Mouse (Mus musculus) thymus, adult 2 months (tissue): Measurements from ENCODE around the gene Zfhx3. TPM values are rescaled to one million over a fixed set of nuclear protein-coding genes. Genes with fewer than 3 reads are reported as not detected.

Experiments
- DNase-seq: peaks from one replicate; pipeline ENCODE4 v3.0.0; 2021
- H3K27ac ChIP-seq: fragments of 200-500 bp; 2 replicates; pipeline ENCODE4 v1.5.1; 2012; ENCODE audit warnings: low read length, control low read depth; ENCODE audit not compliant: control insufficient read depth, insufficient read depth
- H3K27me3 ChIP-seq: fragments of 200-500 bp; 2 replicates; pipeline ENCODE4 v1.6.1; 2012; ENCODE audit warnings: mild to moderate bottlenecking, low read length, moderate library complexity, mixed read lengths; ENCODE audit not compliant: control insufficient read depth, insufficient read depth
- H3K36me3 ChIP-seq: fragments of 200-500 bp; 2 replicates; pipeline ENCODE4 v1.6.1; 2012; ENCODE audit warnings: mild to moderate bottlenecking, low read length, moderate library complexity; ENCODE audit not compliant: control insufficient read depth, insufficient read depth
- H3K4me1 ChIP-seq: fragments of 200-500 bp; replicated peaks from 2 replicates; pipeline ENCODE4 v1.6.1; 2012; ENCODE audit warnings: low read length; ENCODE audit not compliant: control insufficient read depth, insufficient read depth
- H3K4me3 ChIP-seq: fragments of 200-500 bp; 2 replicates; pipeline ENCODE4 v1.5.1; 2012; ENCODE audit warnings: mild to moderate bottlenecking, low read length, control low read depth, moderate library complexity; ENCODE audit not compliant: control insufficient read depth, insufficient read depth
- CTCF ChIP-seq: fragments of 200-500 bp; IDR thresholded peaks from 2 replicates; pipeline ENCODE4 v1.5.1; 2012; ENCODE audit warnings: mild to moderate bottlenecking, control low read depth, low read length, moderate library complexity, borderline replicate concordance; ENCODE audit not compliant: control insufficient read depth, poor library complexity, insufficient read depth; ENCODE audit errors: extremely low read depth
- POLR2A ChIP-seq: fragments of 200-500 bp; IDR thresholded peaks from 2 replicates; pipeline ENCODE4 v1.6.1; 2012; ENCODE audit warnings: mild to moderate bottlenecking, low read length, control low read depth, moderate library complexity; ENCODE audit not compliant: control insufficient read depth, poor library complexity, insufficient read depth; ENCODE audit errors: extremely low read depth
- WGBS: fragments of 180-500 bp; shearing (Covaris S2); methylation state at CpG from one replicate; pipeline ENCODE4 v1.1.7; 2018; 5-methylcytosine and 5-hydroxymethylcytosine counted together
- polyA plus RNA-seq: library from polyadenylated mRNA; depleted of rRNA; stranded (reverse); fragments of >200 nt; gene quantifications from 2 replicates; pipeline ENCODE4 v1.2.3, GENCODE M21; 2012

Gene Zfhx3
- polyA plus RNA-seq, 1 experiment = 1.1 TPM

DNA sequence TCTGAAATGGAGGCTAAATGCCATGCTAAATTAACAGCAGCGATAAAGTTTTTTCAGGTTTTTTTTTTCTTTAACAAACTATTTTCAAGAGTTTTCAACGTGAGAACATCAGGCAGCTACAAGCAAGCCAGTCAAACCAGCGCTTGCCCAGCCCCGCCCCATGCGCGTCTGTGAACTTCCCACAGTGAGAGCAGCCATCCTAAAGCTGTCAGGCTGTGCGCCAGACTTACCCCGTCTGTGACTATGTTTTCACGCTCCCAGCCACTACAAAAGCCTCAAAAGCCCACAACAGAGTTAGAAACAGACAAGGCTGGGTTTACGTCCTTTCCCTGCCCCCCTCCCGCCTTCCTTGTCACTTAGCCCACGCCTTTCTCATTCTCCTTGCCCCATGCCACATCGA, 989.4 kb downstream of the Zfhx3 start:
- Histone ChIP-seq H3K36me3 (no peaks in the 10 kb centered on the region), H3K27me3 (no peaks in the 10 kb centered on the region), H3K4me1 (peaks cover 2% of the 10 kb centered on the region; the same call in 1 of the 2 replicates), H3K4me3 (no peak overlapping the region), H3K27ac (no peak overlapping the region)
- DNase-seq = no peak
- 37% methylated on average over 13 of the region's 13 CpGs for WGBS
- TF ChIP-seq POLR2A (no peak), CTCF (no peak)

DNA sequence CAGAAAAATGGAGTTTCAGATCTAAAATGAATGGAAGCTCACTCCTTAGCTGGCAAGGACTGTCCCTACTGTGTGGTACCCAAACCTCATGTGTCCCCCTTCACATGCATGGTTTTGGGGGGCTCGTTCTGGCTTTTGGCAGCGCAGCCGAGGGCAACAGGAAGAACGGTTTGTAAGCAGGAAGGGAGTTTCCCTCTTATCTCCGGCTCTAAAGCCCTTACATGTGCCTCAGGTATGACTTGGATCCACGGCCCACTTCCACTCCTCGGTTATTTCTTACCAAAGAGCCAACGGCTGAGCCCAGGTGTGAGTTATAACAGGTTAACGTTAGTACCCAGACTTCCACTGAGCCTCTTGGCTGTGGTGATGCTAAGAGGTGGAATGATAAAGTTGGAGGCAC, 990.3 kb downstream of the Zfhx3 start:
- H3K27me3 ChIP-seq = no peaks in the 10 kb centered on the region
- H3K27ac ChIP-seq = no peak overlapping the region
- peaks cover 2% of the 10 kb centered on the region; the same call in 1 of the 2 replicates for H3K4me1 ChIP-seq
- no peak overlapping the region for H3K4me3 ChIP-seq
- H3K36me3 ChIP-seq = no peaks in the 10 kb centered on the region
- no peak for DNase-seq
- TF ChIP-seq POLR2A = no peak
- TF ChIP-seq CTCF = no peak
- WGBS = 92% methylated on average over 9 of the region's 9 CpGs

DNA sequence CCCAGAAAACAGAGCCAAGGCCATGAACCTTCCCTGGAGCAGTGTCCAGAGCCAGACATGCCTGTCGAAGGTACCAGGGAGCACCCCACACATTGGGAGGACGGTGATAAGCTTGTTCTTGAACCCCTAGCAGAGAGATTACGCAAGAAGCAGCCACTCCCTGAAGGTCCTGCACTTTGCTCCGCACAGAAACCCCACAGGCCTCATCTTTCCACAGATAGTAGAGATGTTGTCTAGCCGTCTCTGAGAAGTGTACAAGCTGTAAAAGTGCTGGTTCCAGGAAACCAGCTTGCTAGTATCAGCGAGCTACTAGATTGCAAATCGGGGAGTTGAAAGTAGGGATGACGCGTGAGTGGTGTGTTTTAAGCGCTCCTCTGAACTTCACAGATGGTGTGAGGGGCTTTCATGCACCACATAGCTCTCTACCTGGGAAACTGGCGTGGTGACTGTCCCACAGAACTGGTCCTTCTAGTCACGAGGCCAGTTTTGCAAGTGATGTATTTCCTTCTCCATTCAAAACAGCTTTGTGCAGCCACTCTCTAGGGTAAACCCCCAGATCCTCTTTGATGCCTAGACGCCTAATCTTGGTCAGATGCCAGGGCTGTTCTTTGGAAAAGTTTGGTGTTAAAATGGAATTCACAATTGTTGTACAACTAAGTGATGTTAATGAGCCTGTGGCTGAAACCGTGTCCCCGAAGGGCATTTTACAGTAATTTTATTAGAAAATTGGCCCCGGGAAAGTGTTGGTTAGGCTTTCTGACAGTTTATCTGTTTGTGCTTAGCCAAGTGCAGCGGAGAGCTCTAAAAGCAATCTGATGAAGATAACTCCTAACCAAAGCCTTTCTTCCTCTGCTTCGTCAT, 993.6 kb downstream of the Zfhx3 start:
- DNase-seq = no peak
- Histone ChIP-seq H3K36me3 (no peaks in the 10 kb centered on the region), H3K4me1 (peaks cover 2% of the 10 kb centered on the region; the same call in 1 of the 2 replicates), H3K27me3 (no peaks in the 10 kb centered on the region), H3K4me3 (no peak overlapping the region), H3K27ac (no peak overlapping the region)
- TF ChIP-seq POLR2A = no peak
- no peak for TF ChIP-seq CTCF
- WGBS = 86% methylated on average over 18 of the region's 18 CpGs

DNA sequence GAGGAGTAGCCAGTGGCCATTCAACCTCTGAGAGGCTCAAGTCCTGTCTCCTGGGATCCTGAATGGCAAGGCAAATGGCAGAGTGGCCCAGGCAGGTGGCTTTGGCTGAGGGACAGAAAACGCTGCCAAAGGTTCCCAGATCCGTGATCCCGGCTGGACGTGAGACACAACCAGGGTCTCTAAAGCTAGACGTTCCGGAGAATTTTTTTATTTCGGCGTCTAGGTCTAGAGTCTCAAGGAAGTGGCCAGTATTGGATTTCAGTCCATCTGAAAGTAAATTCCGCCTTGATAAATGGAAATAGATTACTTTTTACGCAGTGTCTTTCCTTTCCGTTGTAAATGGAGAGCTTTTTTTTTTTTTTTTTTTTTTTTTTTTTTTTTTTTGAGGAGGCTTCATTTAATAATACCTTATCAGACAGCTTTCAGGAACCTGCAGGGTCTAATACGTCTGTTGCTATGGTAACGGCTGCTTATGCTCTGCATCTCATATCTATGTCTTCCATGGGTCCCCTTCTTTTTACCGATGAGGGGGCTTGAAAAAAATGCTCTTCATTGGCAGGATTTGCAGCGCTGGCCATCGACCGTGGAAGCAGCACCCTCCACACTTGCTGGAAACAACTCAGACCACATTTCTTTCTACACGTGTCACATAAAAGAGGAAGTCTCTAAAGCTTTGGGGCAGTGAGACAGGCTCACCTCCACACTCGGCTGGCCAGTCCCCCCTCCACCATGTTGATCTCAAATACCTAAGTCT, 994.4 kb downstream of the Zfhx3 start:
- Histone ChIP-seq H3K27ac (no peak overlapping the region), H3K4me1 (peaks cover 2% of the 10 kb centered on the region; the same call in 1 of the 2 replicates)

DNA sequence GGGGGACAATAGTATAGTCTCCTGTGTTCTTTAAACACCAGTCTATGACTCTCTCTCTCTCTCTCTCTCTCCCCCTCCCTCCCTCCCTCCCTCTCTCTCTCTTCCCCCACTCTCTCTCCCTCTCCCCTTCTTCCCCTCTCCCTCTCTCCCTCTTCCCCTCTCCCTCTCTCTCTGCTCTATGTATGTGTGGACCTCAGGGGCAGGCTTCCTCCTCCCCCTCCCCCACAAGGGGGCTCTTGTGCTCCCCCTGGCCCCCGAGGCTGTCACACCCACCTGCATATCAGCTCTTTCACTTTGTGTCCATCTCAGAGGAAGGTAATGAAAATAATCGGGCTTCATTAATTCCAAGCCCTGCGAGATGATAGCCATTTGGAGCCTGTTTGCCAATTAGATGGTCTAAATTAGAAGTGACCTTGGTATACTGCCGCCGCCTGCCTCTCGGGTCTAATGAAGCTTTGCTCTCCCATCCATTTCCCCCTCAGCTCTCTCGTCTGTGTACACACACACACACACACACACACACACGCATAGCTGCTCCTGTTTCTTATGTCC, 995.5 kb downstream of the Zfhx3 start:
- WGBS = 95% methylated on average over 8 of the region's 8 CpGs
- TF ChIP-seq CTCF (no peak), POLR2A (no peak)
- Histone ChIP-seq H3K27me3 (no peaks in the 10 kb centered on the region), H3K36me3 (no peaks in the 10 kb centered on the region), H3K4me1 (no peaks in the 10 kb centered on the region), H3K27ac (no peak overlapping the region), H3K4me3 (no peak overlapping the region)
- no peak for DNase-seq

More for the DNA sequence above, 994.4 kb downstream of the Zfhx3 start:
- Histone ChIP-seq H3K27me3 (no peaks in the 10 kb centered on the region), H3K36me3 (no peaks in the 10 kb centered on the region), H3K4me3 (no peak overlapping the region)
- no peak for DNase-seq
- WGBS = 62% methylated on average over 19 of the region's 19 CpGs
- TF ChIP-seq POLR2A (no peak), CTCF (no peak)

DNA sequence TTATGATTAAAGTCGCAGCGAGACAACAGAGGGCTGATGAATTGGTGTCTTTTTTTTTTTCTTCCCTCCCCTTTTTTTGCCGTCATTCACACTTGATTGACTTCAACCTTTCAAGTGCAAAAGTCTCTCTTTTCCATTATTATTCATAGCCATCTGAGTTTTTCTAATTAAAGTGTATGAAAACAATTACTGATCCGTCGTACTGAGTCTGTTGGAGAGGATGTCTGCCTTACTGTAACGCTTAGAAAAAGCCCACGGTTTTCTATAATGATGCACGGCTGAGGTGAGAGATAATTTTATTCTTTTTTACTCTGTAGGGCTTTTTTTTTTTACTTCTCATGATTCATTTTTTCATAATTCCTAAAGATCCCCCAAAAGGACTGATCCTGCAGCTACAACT, 1000.2 kb downstream of the Zfhx3 start:
- no peaks in the 10 kb centered on the region for H3K4me1 ChIP-seq
- H3K27me3 ChIP-seq = no peaks in the 10 kb centered on the region
- TF ChIP-seq CTCF (no peak), POLR2A (no peak)
- WGBS = 95% methylated on average over 8 of the region's 8 CpGs
- H3K4me3 ChIP-seq = no peak overlapping the region
- no peaks in the 10 kb centered on the region for H3K36me3 ChIP-seq
- no peak overlapping the region for H3K27ac ChIP-seq
- DNase-seq = no peak

DNA sequence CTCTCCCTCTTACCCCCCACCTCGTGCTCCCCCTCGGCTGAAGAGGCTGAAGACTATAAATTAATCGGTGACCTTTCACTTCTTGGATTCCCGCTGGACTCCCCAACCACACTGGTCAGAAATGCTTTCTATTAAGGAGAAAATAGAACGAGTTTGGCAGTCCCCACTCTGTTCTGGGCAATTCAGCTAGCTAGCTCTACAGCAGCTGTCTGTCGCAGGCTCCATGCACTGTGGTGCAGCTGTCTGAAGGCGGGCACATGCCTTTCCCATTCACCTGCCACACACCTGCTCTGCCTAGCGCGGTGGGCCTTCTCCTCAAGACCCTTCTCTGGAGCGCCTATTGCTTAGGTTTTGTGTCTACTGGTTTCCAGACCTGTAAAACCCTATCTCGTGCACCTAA, 1000.7 kb downstream of the Zfhx3 start:
- Histone ChIP-seq H3K27me3 (no peaks in the 10 kb centered on the region), H3K4me3 (no peak overlapping the region), H3K36me3 (no peaks in the 10 kb centered on the region), H3K4me1 (no peaks in the 10 kb centered on the region), H3K27ac (no peak overlapping the region)
- WGBS = 92% methylated on average over 11 of the region's 11 CpGs
- TF ChIP-seq POLR2A = no peak
- no peak for TF ChIP-seq CTCF
- DNase-seq = no peak
